Mouse (Mus musculus) ES-E14 (cell line): Measurements from ENCODE around the gene 9930022D16Rik.

Source experiments
- CHD2 ChIP-seq: IDR thresholded peaks from 2 replicates; pipeline ENCODE4 v1.6.1; 2014; ENCODE audit warnings: mild to moderate bottlenecking, low read depth, low read length, inconsistent platforms
- HCFC1 ChIP-seq: IDR thresholded peaks from 2 replicates; pipeline ENCODE4 v1.6.1; 2012; ENCODE audit warnings: low read length, inconsistent platforms, borderline replicate concordance; ENCODE audit not compliant: insufficient read depth
- MAFK ChIP-seq: IDR thresholded peaks from 2 replicates; pipeline ENCODE4 v1.6.1; 2014; ENCODE audit warnings: mild to moderate bottlenecking, low read depth, low read length, inconsistent platforms; ENCODE audit not compliant: insufficient read depth
- ZC3H11A ChIP-seq: IDR thresholded peaks from 2 replicates; pipeline ENCODE4 v1.6.1; 2012; ENCODE audit warnings: low read depth, mild to moderate bottlenecking, inconsistent platforms, low read length, borderline replicate concordance
- ZNF384 ChIP-seq: IDR thresholded peaks from 2 replicates; pipeline ENCODE4 v1.6.1; 2012; ENCODE audit warnings: low read depth, low read length, inconsistent platforms

DNA sequence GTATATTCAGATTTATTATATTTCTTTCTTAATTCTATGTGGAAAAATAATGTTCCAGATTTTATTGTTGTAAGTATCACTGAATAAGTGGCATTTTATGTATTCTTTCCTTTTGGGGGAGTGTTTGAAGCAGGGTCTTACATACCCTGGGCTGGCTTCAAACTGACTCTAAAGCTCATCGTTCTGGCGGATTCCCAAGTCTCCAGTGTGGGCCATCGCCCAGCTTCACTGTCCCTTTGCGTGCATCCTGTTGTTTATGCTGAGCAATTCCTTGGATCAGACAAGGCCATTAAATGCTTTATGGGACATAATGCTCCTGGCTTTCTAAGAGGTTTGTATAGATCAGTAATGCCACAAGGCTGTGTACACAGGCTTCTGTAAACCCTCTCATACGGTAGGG lies 24.7 kb upstream of the 9930022D16Rik start:
- no peak for TF ChIP-seq ZNF384
- no peak for TF ChIP-seq MAFK
- TF ChIP-seq CHD2, result no peak
- TF ChIP-seq HCFC1, result no peak
- no peak for TF ChIP-seq ZC3H11A
